9 mouse cellular contexts compared by ENCODE assay signal in the genomic region with DNA sequence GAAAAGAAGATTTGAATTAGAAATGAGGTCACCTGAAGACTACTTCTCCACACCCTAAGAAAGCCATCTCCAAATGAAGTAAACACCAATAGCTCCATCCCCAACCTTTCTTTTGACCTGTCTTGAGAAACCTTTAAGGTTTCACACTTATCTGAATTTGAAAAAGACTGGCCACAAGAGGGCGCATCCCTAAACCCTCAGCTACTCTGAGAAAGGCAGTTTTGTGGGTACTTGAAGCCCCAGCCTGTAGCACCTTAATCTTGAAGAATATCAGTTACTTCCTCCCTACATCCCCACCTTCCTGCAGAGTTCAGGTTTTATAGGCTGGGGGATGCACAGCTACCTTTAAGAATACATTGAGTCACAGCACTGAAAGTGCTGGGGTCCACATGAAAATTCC. TPM values are rescaled to one million over a fixed set of nuclear protein-coding genes. Genes with fewer than 3 reads are reported as not detected.
DNase-seq lines count a peak whose midpoint lies in the region; ATAC-seq and TF ChIP-seq lines count a peak whose summit lies in the region.
"Had no signal": no experiment of that assay in that cellular context is flagged by ENCODE, and none has a peak within 500 bp of the region (broad histone marks: within the 10 kb centered on the region; RNA-seq: fewer than 3 reads in every experiment).

No protein-coding gene starts in this region.

- H3K4me1 ChIP-seq in hindbrain, postnatal 0 days (ENCODE audit: insufficient read depth, low read length) = peaks cover 7% of the 10 kb centered on the region; the same call in 1 of the 2 replicates

- H3K27ac ChIP-seq in hindbrain, postnatal 0 days = no peak overlapping the region
- H3K27ac ChIP-seq: liver, embryonic 15.5 days had no signal

- WGBS in hindbrain, postnatal 0 days = 3% methylated on average over 1 of the region's 1 CpGs

- TF ChIP-seq CTCF in hindbrain, postnatal 0 days (IDR thresholded peaks at IDR 0.05; ENCODE audit: low read depth) = peak; percentile 78

- no peaks in the 10 kb centered on the region for H3K27me3 ChIP-seq in hindbrain, postnatal 0 days (ENCODE audit: insufficient read depth, low read length)

- H3K9ac ChIP-seq in hindbrain, postnatal 0 days (replicated peaks; ENCODE audit: low read length) = no peak overlapping the region
- H3K9ac ChIP-seq: liver, embryonic 15.5 days had no signal

- H3K4me3 ChIP-seq in hindbrain, postnatal 0 days (ENCODE audit: low read length) = no peak overlapping the region
- H3K4me3 ChIP-seq: liver, embryonic 15.5 days had no signal

- intact Hi-C loops in gastrocnemius, postnatal 14 days (cut with DNase I; ENCODE audit: low total_unique reads) = no loop called here

- no peak for ATAC-seq in hindbrain, postnatal 0 days

- no peaks in the 10 kb centered on the region for H3K9me3 ChIP-seq in hindbrain, postnatal 0 days (ENCODE audit: low read length)
- H3K9me3 ChIP-seq: liver, embryonic 15.5 days had no signal

- H3K36me3 ChIP-seq in hindbrain, postnatal 0 days (ENCODE audit: insufficient read depth, low read length) = no peaks in the 10 kb centered on the region
- H3K36me3 ChIP-seq: liver, embryonic 15.5 days had no signal

- peak; percentile 26 for DNase-seq in gastrocnemius, postnatal 14 days
- no peak for DNase-seq in gastrocnemius, adult 8-10 months (ENCODE audit: low spot score in 2 of 2)
- DNase-seq in urinary bladder, postnatal 25 days (ENCODE audit: low spot score) = peak; percentile 47
- no peak for DNase-seq in urinary bladder, postnatal 10 days (ENCODE audit: low spot score)
- DNase-seq in embryo, embryonic 9.5 days (ENCODE audit: extremely low spot score) = peak; percentile 54
- DNase-seq in hindbrain, postnatal 0 days (ENCODE audit: low spot score) = peak; percentile 87
- DNase-seq in lung, postnatal 25 days (ENCODE audit: low spot score) = peak; percentile 23
- DNase-seq in thymus, postnatal 0 days (ENCODE audit: low spot score) = peak; percentile 57

- H3K4me2 ChIP-seq in hindbrain, postnatal 0 days (ENCODE audit: low read depth, low read length) = no peak overlapping the region
- H3K4me2 ChIP-seq: liver, embryonic 15.5 days had no signal

RNA-seq across cellular contexts. Expression of gene Inhba, which starts 9.0 kb away (rescaled TPM):
- total RNA-seq in gastrocnemius, postnatal 14 days (2021) = 1 to 10 TPM; 1.4 to 2.5 TPM
- total RNA-seq in gastrocnemius, adult 8-10 months (2022) = 1 to 10 TPM in 3 of 4 experiments, under 1 TPM in 1; 0.94 to 1.4 (median 1.3) TPM
- total RNA-seq in hindbrain, postnatal 0 days (2014; rRNA removed) = 0.14 and 0.47 TPM in 2 replicates
- 1.7 and 2.3 TPM in 2 replicates for polyA plus RNA-seq in hindbrain, postnatal 0 days (2015; fragmentation: Nextera tagmentation; extraction: Ambion mirVana)
- 0.25 and 0.26 TPM in 2 replicates for polyA plus RNA-seq in thymus, postnatal 0 days (2015; fragmentation: Nextera tagmentation; extraction: Ambion mirVana)

Comparison
In these comparisons a context has a peak if more than half of its experiments do, and no peak if none do; other contexts are left out.
1. DNase-seq: peak in gastrocnemius, postnatal 14 days (single experiment), urinary bladder, postnatal 25 days (single experiment), embryo, embryonic 9.5 days (single experiment), hindbrain, postnatal 0 days (single experiment), lung, postnatal 25 days (single experiment) and thymus, postnatal 0 days (single experiment); none in gastrocnemius, adult 8-10 months (0 of 2) and urinary bladder, postnatal 10 days (single experiment).